Mouse (Mus musculus) frontal cortex, postnatal 10 days (tissue): Measurements from ENCODE around the gene Exoc6.

ENCODE experiments used
- DNase-seq, 2 experiments: peaks; one replicate each; pipeline ENCODE4 v3.0.0; 2022; ENCODE audit warnings: low spot score in 2 of 2, mixed read lengths in 1 of 2

Gene Exoc6

DNA sequence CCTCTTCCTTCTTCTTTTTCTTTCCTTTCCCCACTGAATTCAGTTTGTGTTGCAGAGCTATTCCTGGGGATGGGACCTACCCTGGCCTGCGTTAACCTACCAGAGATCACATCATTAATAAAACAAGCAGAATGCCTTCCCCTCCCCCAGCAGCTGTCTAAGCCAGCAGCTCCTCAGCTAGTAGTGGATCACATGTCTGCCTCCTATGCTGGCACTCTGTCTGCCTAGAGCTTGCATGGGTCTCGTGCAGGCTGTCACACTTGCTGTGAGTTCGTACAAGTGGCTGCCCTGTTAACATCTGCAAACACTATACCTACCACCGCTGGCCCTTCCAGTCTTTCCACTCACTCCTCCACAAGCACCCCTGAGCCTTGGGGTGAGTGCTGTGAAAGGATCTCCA lies 29.4 kb downstream of the Exoc6 start:
- no peak for DNase-seq

GRCm38 (mm10) chr19:37580438-37580837 lies 30.2 kb downstream of the Exoc6 start:
- DNase-seq: no peak

DNA sequence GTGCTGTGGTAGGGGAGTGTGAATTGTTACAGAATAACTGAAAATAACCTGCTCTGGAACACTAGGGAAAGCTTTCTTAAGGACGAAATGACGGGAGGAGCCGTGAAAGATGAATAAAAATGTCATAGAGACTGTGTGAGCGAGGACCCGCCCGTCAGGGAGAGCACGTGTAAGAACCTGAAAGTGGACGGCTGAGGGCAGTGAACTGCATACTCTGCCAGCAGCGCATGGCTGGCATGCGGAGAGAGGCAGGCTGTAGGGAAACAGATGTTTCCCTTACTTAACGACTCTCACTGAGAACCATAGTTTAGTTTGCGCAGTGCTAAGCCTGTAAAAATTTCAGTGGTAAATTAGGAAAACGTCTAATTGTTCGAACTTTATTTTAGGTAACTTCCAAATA lies 35.0 kb downstream of the Exoc6 start:
- no peak for DNase-seq

- DNase-seq: no peak
Observed at GRCm38 (mm10) chr19:37585684-37586083, 35.5 kb downstream of the Exoc6 start.

GRCm38 (mm10) chr19:37590544-37590943 lies 40.3 kb downstream of the Exoc6 start:
- no peak for DNase-seq

DNA sequence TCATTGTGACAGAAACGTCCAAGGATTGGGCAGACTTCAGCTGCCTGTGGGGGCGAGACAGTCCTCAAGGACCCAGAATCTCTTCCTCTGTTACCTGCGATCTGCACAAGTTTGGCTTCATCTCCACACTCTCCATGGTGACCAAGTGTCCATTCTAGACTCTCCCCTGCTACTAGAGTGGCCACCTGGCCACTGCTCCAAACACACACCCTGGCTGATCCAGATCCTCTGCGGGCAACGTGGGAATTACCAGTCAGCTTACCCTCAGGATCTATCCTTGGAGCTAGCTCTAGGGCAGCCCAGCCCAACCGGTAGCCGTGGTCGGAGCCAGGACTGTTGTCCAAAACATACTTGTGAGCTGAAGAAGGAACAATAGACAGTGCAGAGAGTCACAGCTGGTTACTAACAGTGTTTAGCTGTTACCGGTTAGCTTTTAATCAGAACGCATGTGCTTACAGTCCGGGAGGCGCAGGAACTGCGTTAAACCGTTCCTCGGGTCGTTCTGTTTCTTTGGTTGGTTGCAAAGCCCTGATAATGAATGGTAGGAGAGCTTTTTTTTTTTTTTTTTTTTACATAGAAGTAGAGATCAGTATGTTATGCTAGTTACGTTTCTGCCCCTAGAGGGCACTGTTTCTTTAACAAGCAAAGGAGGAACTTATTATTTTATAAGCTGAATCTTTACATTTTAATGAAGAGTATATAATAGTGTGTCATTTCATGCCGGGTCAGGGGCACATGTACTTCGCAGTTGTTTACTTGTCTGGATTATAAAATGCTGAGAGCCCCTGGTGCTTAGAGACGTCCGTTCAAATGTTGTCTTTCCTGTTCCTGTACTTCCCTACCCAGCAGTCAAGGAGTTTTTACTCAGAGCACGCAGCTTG lies 52.0 kb downstream of the Exoc6 start:
- DNase-seq: no peak

DNA sequence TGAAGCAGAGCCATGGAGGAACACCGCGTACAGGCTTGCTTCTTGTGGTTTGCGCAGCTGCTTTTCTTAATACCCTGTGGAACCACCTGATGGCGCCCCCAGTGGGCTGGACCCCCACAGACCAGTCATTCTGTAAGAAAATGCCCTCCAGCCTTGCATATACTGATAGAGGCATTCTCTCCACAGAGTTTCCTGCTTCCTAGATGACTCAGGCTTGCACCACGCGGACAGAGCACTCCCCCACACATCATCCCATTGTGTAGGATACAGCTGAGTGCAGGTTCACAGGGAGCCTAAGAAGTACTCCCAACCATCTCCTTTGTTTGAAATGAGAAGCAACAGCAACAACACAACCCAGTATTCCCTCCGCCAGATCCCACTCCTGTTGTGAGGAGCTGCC lies 59.8 kb downstream of the Exoc6 start:
- DNase-seq: no peak

DNA sequence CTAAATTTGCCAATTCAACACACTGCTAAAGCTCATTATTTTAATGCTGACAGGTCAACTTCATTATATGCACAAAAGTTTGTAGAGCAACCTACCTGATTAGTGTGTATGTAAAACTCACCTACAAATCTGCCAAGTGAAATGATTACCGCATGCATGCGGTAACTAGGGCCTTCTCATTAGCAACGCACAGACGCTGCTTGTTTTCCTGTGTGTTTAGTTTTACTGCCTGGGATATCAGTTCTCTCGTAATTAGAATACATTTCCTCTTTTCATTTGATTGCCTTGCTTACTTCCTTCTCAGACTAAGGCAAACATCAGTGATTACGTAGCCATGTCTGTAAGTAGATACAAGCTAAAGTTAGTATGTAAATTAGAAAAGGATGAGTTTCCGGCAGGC lies 62.7 kb downstream of the Exoc6 start:
- DNase-seq: no peak

GRCm38 (mm10) chr19:37615039-37615630 lies 64.9 kb downstream of the Exoc6 start:
- DNase-seq: no peak

- DNase-seq: no peak
Observed at GRCm38 (mm10) chr19:37647994-37648393, 97.8 kb downstream of the Exoc6 start.

GRCm38 (mm10) chr19:37650526-37650925 lies 100.3 kb downstream of the Exoc6 start:
- DNase-seq: no peak

DNA sequence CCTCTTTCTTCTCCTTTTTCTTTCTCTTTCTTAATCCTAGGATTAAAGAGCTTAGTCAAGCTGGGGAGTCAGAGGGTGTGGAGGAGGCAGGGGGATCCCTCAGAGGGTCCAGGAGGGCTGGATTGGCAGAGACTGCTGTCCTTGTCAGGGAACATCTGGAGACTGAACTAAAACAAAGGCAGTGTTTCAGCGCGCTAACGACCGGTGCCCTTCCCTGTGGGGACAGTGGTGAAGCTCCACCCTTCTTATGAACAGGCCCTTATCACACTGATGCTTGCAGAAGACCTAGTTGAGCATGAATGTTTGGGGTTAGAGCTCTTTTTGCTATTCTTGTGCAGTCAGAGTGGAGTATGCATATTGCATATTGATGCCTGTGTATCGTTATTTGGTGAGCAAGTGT lies 103.8 kb downstream of the Exoc6 start:
- no peak for DNase-seq

DNA sequence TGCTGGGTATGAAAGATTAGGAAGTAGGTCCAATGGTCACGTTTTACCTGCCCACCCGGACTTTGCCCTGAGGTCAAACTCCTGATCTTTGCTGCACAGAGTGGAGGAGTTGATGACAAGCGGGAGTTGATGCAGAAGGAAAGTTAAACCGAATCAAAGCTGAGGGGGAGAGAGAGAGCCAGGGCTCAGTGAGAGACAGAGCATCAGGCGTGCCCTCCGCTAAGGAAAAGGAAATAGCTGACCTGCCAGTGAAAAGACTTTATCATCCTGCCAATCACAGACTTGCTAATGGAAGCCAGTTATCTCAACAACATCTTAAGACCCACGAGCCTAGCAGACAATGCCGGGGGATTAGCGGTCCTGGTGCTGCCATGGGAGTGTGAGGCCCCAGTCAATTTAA lies 106.2 kb downstream of the Exoc6 start:
- no peak for DNase-seq

DNA sequence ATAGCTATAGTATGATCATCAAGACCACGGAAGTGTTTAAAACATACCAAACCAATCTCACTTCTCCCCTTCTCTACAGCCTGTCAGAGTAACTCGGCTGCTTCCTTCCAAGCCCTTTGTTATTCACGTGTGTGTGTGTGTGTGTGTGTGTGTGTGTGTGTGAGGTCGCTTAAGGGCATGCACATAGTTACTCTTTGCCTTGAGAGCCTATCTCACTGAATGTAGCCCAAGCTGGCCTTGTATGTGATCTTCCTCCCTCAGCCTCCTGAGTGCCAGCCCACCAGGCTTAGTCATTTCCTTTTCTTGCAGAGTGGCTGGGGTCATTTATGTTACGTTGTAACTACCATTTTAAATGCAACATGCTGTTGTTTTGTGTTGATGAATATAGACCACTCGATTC lies 115.0 kb downstream of the Exoc6 start:
- DNase-seq: no peak

DNA sequence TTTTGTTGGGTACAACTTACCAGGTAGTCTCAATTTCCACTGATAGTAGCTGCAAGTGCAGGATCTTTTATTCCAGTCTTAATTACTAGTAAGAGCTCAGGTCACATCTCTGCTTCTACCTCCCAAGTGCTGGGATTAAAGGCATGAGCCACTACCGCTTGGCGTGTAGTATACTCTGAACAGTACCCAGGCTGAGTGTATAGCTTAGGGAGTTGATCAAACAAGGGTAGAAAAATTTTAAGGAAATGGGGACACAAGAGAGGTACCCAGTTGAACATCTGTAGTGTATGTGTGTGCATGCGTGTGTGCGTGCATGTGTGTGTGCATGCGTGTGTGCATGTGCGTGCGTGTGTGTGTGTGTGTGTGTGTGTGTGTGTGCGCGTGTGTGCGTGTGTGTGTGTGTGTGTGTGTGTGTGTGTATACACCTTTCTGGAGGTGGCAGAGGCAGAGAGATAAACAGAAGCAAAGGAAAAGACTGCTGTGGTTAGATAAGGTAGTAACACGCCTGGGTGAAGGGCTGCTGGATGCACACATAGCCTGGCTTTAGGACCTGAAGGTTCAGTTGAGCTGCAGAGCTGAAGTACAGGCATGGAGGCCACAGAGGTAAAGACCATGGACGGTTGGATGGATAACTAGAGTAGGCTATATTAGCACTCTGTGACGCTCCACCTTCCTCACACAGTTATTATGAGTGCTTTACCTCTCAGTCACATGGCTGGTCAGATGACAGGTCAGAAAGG lies 117.8 kb downstream of the Exoc6 start:
- no peak for DNase-seq

- DNase-seq: no peak
Observed at GRCm38 (mm10) chr19:37668657-37669056, 118.4 kb downstream of the Exoc6 start.

- no peak for DNase-seq
Observed at GRCm38 (mm10) chr19:37669486-37669885, 119.3 kb downstream of the Exoc6 start.

GRCm38 (mm10) chr19:37673393-37673792 lies 123.2 kb downstream of the Exoc6 start:
- DNase-seq: no peak

DNA sequence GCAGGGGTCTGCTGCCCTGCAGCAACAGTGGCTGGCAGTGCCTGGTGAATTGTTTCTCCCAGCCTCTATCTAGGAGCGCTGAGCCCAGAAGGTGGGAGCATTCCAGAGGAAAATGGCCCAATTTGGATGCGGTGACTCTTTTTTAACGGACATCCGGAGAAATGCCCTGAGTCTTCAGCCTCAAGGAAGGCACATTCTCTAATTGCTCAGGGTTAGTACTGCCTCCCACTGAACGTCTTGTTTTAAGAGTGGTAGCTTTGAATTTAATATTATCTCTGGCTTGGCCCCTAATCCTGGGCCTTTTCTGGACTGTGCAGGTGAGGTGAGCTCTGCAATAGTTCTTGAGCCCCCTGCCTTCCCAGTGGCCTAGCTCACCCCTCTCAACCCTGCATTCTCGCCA lies 135.1 kb downstream of the Exoc6 start, which contains the start of gene Cyp26c1:
Gene Cyp26c1, plus strand, starts transcription at position 301 of the 400 bp plus-strand sequence.
- no peak for DNase-seq

DNA sequence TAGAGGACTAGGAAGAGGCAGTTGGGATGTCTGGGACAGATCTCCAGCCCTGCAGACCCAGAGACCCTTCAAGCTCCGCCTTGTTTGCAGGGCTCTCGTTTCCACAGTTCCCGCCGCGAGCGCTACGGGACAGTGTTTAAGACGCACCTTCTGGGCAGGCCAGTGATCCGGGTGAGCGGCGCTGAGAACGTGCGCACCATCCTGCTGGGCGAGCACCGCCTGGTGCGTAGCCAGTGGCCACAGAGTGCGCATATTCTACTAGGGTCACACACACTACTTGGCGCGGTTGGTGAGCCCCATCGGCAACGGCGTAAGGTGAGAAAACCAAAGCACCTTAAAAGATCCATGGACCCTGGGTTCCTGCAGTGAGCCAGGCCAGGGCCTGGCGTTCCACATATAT lies 136.1 kb downstream of the Exoc6 start:
- no peak for DNase-seq

- DNase-seq: no peak
Observed at GRCm38 (mm10) chr19:37686941-37687850, 137.0 kb downstream of the Exoc6 start.

DNA sequence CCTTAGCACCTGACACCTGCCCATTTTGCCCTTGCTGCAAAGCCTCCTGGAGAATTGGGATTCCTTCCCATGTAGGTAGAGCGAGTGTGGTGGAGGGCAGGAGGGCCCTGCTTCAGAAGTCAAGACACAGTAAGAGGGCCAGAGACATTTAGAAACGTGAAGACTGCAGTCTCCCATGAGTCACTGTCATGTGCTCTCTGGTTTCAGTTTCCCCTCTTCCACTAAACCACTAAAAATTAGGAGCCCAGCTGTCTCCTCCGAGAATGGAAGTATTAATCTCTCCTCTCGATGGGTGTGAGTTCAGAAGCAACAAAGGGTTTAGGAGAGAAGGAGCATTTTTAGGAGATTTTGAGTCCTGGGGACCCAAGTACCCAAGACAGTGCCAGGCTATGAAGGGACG lies 139.3 kb downstream of the Exoc6 start:
- no peak for DNase-seq
